Mouse (Mus musculus) hindbrain, embryonic 16.5 days (tissue): Measurements from ENCODE around the gene Cblb. TPM values are rescaled to one million over a fixed set of nuclear protein-coding genes. Genes with fewer than 3 reads are reported as not detected.
A peak's percentile ranks its signal among the peaks of the same experiment; 100 is the strongest.

Experiments
- ATAC-seq: fragments of 200-750 bp; cut with Nextera tagmentation; 2 replicates; pipeline ENCODE4 v1.8.0; 2017; ENCODE audit warnings: moderate TSS enrichment, moderate library complexity
- H3K27ac ChIP-seq: fragments of 300-500 bp; sonication (generic); 2 replicates; pipeline ENCODE4 v1.5.1; 2014; ENCODE audit warnings: low read depth, mild to moderate bottlenecking, control low read depth, low read length, moderate library complexity
- H3K27me3 ChIP-seq: fragments of 300-500 bp; sonication (generic); replicated peaks from 2 replicates; pipeline ENCODE4 v1.6.1; 2014; ENCODE audit warnings: low read length; ENCODE audit not compliant: control insufficient read depth, insufficient read depth
- H3K36me3 ChIP-seq: fragments of 300-500 bp; sonication (generic); 2 replicates; pipeline ENCODE4 v1.6.1; 2014; ENCODE audit warnings: mild to moderate bottlenecking, low read length, moderate library complexity, mixed read lengths; ENCODE audit not compliant: control insufficient read depth, insufficient read depth
- H3K4me1 ChIP-seq: fragments of 300-500 bp; sonication (generic); 2 replicates; pipeline ENCODE4 v1.6.1; 2014; ENCODE audit warnings: low read depth, low read length; ENCODE audit not compliant: control insufficient read depth, insufficient read depth
- H3K4me2 ChIP-seq: fragments of 300-500 bp; sonication (generic); 2 replicates; pipeline ENCODE4 v1.6.1; 2014; ENCODE audit warnings: mild to moderate bottlenecking, low read length, control low read depth, moderate library complexity
- H3K4me3 ChIP-seq: fragments of 300-500 bp; sonication (generic); 2 replicates; pipeline ENCODE4 v1.5.1; 2014; ENCODE audit warnings: mild to moderate bottlenecking, low read length, control low read depth, moderate library complexity
- H3K9ac ChIP-seq: fragments of 300-500 bp; sonication (generic); 2 replicates; pipeline ENCODE4 v1.6.1; 2014; ENCODE audit warnings: low read depth, mild to moderate bottlenecking, control low read depth, low read length, moderate library complexity
- H3K9me3 ChIP-seq: fragments of 300-500 bp; sonication (generic); 2 replicates; pipeline ENCODE4 v1.6.1; 2014; ENCODE audit warnings: mild to moderate bottlenecking, low read length, moderate library complexity; ENCODE audit not compliant: control insufficient read depth
- WGBS: fragments of 180-500 bp; shearing (Covaris S2); extraction: QIAGEN DNeasy Blood & Tissue Kit; methylation state at CpG from one replicate; pipeline ENCODE4 v1.1.7; 2014; 5-methylcytosine and 5-hydroxymethylcytosine counted together
- polyA plus RNA-seq: library from polyadenylated mRNA; unstranded; fragments of >200 nt; fragmentation: Nextera tagmentation; extraction: Ambion mirVana; gene quantifications from 2 replicates; pipeline ENCODE4 v1.2.1, GENCODE M21; 2015

Gene Cblb
- polyA plus RNA-seq, 1 experiment from 2014 or later, result 8.0 TPM

GRCm38 (mm10) chr16:52093325-52094253, 62.6 kb downstream of the Cblb start:
- 0 out of 2 replicates have a peak, but pooled peaks have one; percentile 28 for ATAC-seq
- Histone ChIP-seq H3K4me3 (no peak overlapping the region), H3K27ac (no peak overlapping the region; the same call in 1 of the 2 replicates), H3K36me3 (no peaks in the 10 kb centered on the region), H3K9ac (no peak overlapping the region), H3K27me3 (no peaks in the 10 kb centered on the region), H3K4me2 (no peak overlapping the region), H3K9me3 (no peaks in the 10 kb centered on the region), H3K4me1 (peaks cover 8% of the 10 kb centered on the region; the same call in 1 of the 2 replicates)
- WGBS, result 63% methylated on average over 9 of the region's 9 CpGs

DNA sequence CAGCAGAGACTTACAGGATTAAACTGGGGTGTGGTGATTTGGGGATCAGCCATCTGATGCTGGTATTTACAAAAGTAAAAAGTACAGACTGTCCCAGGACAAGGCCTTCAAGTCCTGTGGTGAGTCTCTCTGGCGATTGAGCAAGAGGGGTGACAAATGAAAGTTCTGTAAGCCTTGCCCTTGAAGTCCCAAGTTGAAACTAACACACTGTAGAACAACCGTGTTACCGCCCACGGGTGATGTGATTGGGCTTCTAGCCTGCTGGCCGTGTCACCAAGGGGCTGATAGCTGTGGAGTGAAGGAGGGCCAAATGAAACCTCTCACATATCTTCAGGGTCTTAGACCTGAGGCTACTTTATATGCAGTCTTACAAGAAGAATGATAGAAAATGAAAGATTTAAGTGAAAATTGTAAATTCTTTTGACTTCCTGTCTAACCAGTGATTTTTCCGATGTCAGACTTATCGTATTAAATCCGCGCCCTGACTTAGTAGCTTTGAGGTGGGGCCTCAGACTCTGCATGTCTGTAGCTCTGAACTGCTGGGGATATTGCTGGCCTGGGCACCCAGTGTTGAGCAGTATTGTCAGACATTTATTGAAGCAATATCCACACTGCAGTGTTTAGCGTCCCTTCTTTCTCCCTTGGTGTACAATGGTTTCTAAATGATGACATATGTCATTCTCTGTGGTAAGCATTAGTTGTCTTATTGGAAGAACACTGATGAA, 63.9 kb downstream of the Cblb start:
- Histone ChIP-seq H3K36me3 (no peaks in the 10 kb centered on the region), H3K4me1 (peaks cover 8% of the 10 kb centered on the region; the same call in 1 of the 2 replicates), H3K9ac (no peak overlapping the region), H3K4me3 (no peak overlapping the region), H3K27me3 (no peaks in the 10 kb centered on the region), H3K27ac (no peak overlapping the region), H3K4me2 (no peak overlapping the region), H3K9me3 (no peaks in the 10 kb centered on the region)
- 0 out of 2 replicates have a peak, but pooled peaks have one; percentile 54 for ATAC-seq
- 91% methylated on average over 10 of the region's 10 CpGs for WGBS

GRCm38 (mm10) chr16:52095643-52096042, 64.6 kb downstream of the Cblb start:
- WGBS, result 87% methylated on average over 3 of the region's 3 CpGs
- no peaks in the 10 kb centered on the region for H3K36me3 ChIP-seq

DNA sequence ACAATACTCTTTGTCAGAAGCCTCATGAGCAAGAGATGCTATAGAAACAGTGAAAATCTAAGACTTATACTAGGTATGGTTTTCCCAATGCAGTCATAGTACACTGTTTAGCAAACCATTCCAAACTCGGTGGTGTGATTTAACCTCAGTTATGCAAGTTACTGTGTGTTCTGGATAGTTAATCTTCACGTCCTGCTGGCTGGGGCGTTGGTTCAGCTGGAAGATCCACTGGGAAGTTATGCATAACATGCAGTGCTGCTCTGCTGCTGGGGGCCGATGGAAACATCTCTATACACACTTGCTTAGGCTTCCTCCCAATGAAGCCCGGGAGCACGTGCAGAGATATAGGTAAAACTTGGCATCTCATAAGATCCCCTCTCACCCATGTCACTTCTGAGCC, 69.4 kb downstream of the Cblb start:
- H3K9ac ChIP-seq, result no peak overlapping the region
- H3K4me3 ChIP-seq, result no peak overlapping the region
- H3K27ac ChIP-seq, result no peak overlapping the region
- H3K9me3 ChIP-seq, result no peaks in the 10 kb centered on the region
- no peak for ATAC-seq
- H3K27me3 ChIP-seq, result no peaks in the 10 kb centered on the region
- 83% methylated on average over 6 of the region's 6 CpGs for WGBS
- no peak overlapping the region for H3K4me2 ChIP-seq
- H3K4me1 ChIP-seq, result no peaks in the 10 kb centered on the region
- no peaks in the 10 kb centered on the region for H3K36me3 ChIP-seq

More at GRCm38 (mm10) chr16:52095643-52096042, 64.6 kb downstream of the Cblb start:
- ATAC-seq, result no peak
- H3K4me2 ChIP-seq, result no peak overlapping the region
- no peaks in the 10 kb centered on the region for H3K9me3 ChIP-seq
- no peaks in the 10 kb centered on the region for H3K27me3 ChIP-seq
- H3K27ac ChIP-seq, result no peak overlapping the region
- peaks cover 8% of the 10 kb centered on the region; the same call in 1 of the 2 replicates for H3K4me1 ChIP-seq
- H3K4me3 ChIP-seq, result no peak overlapping the region
- no peak overlapping the region for H3K9ac ChIP-seq

- WGBS, result 94% methylated on average over 9 of the region's 9 CpGs
Measured at GRCm38 (mm10) chr16:52104608-52105007, 73.6 kb downstream of the Cblb start.

DNA sequence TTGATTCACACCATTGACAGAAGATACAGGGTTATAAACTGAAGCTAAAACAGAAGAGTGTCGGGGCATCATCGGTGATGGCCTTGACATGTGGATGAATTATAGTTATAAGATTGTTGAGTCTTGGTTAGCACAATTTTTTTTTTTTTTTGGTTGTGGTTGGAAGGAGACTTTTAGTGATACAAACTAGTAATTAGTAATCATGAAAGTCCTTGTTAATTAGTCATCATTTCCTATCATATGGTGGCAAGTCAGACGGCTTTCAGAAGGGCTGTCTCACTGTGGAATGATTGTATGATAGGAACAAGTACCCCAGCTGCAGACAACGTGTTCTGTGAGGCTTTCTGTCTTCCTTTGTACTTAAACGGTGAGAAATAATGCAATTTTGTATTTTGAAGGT, 76.8 kb downstream of the Cblb start:
- 84% methylated on average over 5 of the region's 5 CpGs for WGBS
- no peak overlapping the region for H3K4me2 ChIP-seq
- H3K27me3 ChIP-seq, result no peaks in the 10 kb centered on the region
- no peaks in the 10 kb centered on the region for H3K9me3 ChIP-seq
- H3K4me1 ChIP-seq, result no peaks in the 10 kb centered on the region
- no peak overlapping the region for H3K9ac ChIP-seq
- no peak overlapping the region for H3K4me3 ChIP-seq
- no peak for ATAC-seq
- no peak overlapping the region for H3K27ac ChIP-seq
- no peaks in the 10 kb centered on the region for H3K36me3 ChIP-seq

More at GRCm38 (mm10) chr16:52104608-52105007, 73.6 kb downstream of the Cblb start:
- Histone ChIP-seq H3K4me1 (no peaks in the 10 kb centered on the region), H3K4me3 (no peak overlapping the region), H3K9me3 (no peaks in the 10 kb centered on the region), H3K36me3 (no peaks in the 10 kb centered on the region), H3K4me2 (no peak overlapping the region), H3K27ac (no peak overlapping the region), H3K9ac (no peak overlapping the region), H3K27me3 (no peaks in the 10 kb centered on the region)
- ATAC-seq, result no peak

GRCm38 (mm10) chr16:52114473-52114872, 83.4 kb downstream of the Cblb start:
- 0 out of 2 replicates have a peak, but pooled peaks have one; percentile 57 for ATAC-seq
- WGBS, result 43% methylated on average over 4 of the region's 4 CpGs
- H3K4me2 ChIP-seq, result no peak overlapping the region
- no peak overlapping the region for H3K27ac ChIP-seq
- H3K36me3 ChIP-seq, result no peaks in the 10 kb centered on the region
- no peaks in the 10 kb centered on the region for H3K9me3 ChIP-seq
- no peak overlapping the region for H3K4me3 ChIP-seq
- no peaks in the 10 kb centered on the region for H3K27me3 ChIP-seq
- no peaks in the 10 kb centered on the region; the same call in 1 of the 2 replicates for H3K4me1 ChIP-seq
- H3K9ac ChIP-seq, result no peak overlapping the region

DNA sequence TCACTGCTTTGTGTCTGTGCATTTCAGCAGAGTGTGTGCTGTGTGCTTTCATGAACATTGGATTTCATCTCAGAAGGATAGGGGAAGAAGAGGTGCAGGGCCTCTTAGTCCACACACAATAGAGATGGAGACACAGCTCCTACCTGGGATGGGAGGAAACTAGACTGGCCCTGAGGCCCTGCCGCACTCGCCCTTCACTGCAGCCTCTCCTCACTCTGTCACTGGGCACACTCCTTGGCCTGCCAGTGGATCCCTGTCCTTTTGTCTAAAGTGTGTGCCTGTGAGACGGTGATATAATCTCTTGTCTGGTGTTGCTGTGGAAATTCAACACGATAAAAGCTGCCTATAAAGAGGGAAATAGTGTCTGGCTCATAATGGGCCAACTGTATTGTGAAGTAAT, 88.0 kb downstream of the Cblb start:
- H3K9ac ChIP-seq, result no peak overlapping the region
- 67% methylated on average over 4 of the region's 4 CpGs for WGBS
- H3K4me1 ChIP-seq, result no peaks in the 10 kb centered on the region; the same call in 1 of the 2 replicates
- no peak overlapping the region for H3K27ac ChIP-seq
- H3K36me3 ChIP-seq, result no peaks in the 10 kb centered on the region
- no peak for ATAC-seq
- no peak overlapping the region for H3K4me3 ChIP-seq
- no peak overlapping the region for H3K4me2 ChIP-seq
- H3K9me3 ChIP-seq, result no peaks in the 10 kb centered on the region
- H3K27me3 ChIP-seq, result no peaks in the 10 kb centered on the region

GRCm38 (mm10) chr16:52124974-52125373, 93.9 kb downstream of the Cblb start:
- Histone ChIP-seq H3K36me3 (no peaks in the 10 kb centered on the region), H3K4me1 (no peaks in the 10 kb centered on the region), H3K9me3 (no peaks in the 10 kb centered on the region), H3K4me2 (no peak overlapping the region), H3K27me3 (no peaks in the 10 kb centered on the region), H3K9ac (no peak overlapping the region), H3K27ac (no peak overlapping the region), H3K4me3 (no peak overlapping the region)
- ATAC-seq, result peak; percentile 28; the same call in 1 of the 2 replicates
